Mouse (Mus musculus) forebrain, postnatal 0 days (tissue): ENCODE measurements around the gene Kcnb1. TPM values are rescaled to one million over a fixed set of nuclear protein-coding genes. Genes with fewer than 3 reads are reported as not detected.
A peak's percentile ranks its signal among the peaks of the same experiment; 100 is the strongest.

Source experiments
- ATAC-seq: fragments of 200-750 bp; cut with Nextera tagmentation; 2 replicates; pipeline ENCODE4 v1.8.0; 2017; ENCODE audit warnings: mild to moderate bottlenecking, moderate library complexity
- DNase-seq: peaks from one replicate; pipeline ENCODE4 v3.0.0-alpha.2; 2015
- H3K27ac ChIP-seq: fragments of 300-500 bp; sonication (generic); 2 replicates; pipeline ENCODE4 v1.5.1; 2014; ENCODE audit warnings: low read depth, mild to moderate bottlenecking, antibody characterized with exemption, low read length, moderate library complexity, mixed read lengths
- H3K27me3 ChIP-seq: fragments of 300-500 bp; sonication (generic); 2 replicates; pipeline ENCODE4 v1.6.1; 2014; ENCODE audit warnings: mild to moderate bottlenecking, low read length, mixed read lengths; ENCODE audit not compliant: insufficient read depth
- H3K36me3 ChIP-seq: fragments of 300-500 bp; sonication (generic); 2 replicates; pipeline ENCODE4 v1.6.1; 2014; ENCODE audit warnings: mild to moderate bottlenecking, moderate library complexity; ENCODE audit not compliant: insufficient read depth
- H3K4me1 ChIP-seq: fragments of 300-500 bp; sonication (generic); 2 replicates; pipeline ENCODE4 v1.6.1; 2014; ENCODE audit warnings: antibody characterized with exemption; ENCODE audit not compliant: insufficient read depth
- H3K4me2 ChIP-seq: fragments of 300-500 bp; sonication (generic); 2 replicates; pipeline ENCODE4 v1.6.1; 2014; ENCODE audit warnings: low read depth, mild to moderate bottlenecking, moderate library complexity
- H3K4me3 ChIP-seq: fragments of 300-500 bp; sonication (generic); 2 replicates; pipeline ENCODE4 v1.5.1; 2014; ENCODE audit warnings: low read depth, low read length, mixed read lengths
- H3K9ac ChIP-seq: fragments of 300-500 bp; sonication (generic); 2 replicates; pipeline ENCODE4 v1.6.1; 2014; ENCODE audit warnings: mild to moderate bottlenecking
- H3K9me3 ChIP-seq: fragments of 300-500 bp; sonication (generic); 2 replicates; pipeline ENCODE4 v1.6.1; 2016; ENCODE audit warnings: low read length
- CTCF ChIP-seq: sonication (generic); IDR thresholded peaks from 2 replicates; pipeline ENCODE4 v1.5.1; 2016; ENCODE audit warnings: antibody characterized with exemption, control low read depth, low read depth
- WGBS: fragments of 180-500 bp; shearing (Covaris S2); extraction: QIAGEN DNeasy Blood & Tissue Kit; methylation state at CpG from one replicate; pipeline ENCODE4 v1.1.7; 2014; 5-methylcytosine and 5-hydroxymethylcytosine counted together
- polyA plus RNA-seq: library from polyadenylated mRNA; unstranded; fragments of >200 nt; fragmentation: Nextera tagmentation; extraction: Ambion mirVana; gene quantifications from 2 replicates; pipeline ENCODE4 v1.2.1, GENCODE M21; 2015
- total RNA-seq: library from RNA; depleted of rRNA; stranded (reverse); fragments of >200 nt; gene quantifications from 2 replicates; pipeline ENCODE4 v1.2.3, GENCODE M21; 2014

The Kcnb1 gene
- total and polyA plus RNA-seq, 2 experiments from 2014 or later: 4.1 to 21.8 TPM

- Histone ChIP-seq H3K27me3 (no peaks in the 10 kb centered on the region), H3K9ac (no peak overlapping the region), H3K36me3 (no peaks in the 10 kb centered on the region), H3K4me3 (no peak overlapping the region), H3K4me1 (0 out of 2 replicates have a peak, but pooled peaks cover 5% of the 10 kb centered on the region), H3K9me3 (no peaks in the 10 kb centered on the region), H3K27ac (no peak overlapping the region), H3K4me2 (no peak overlapping the region)
- ATAC-seq: 0 out of 2 replicates have a peak, but pooled peaks have one; percentile 16
- DNase-seq: no peak
- WGBS: 55% methylated on average over 11 of the region's 11 CpGs
- no peak for TF ChIP-seq CTCF
Measured at GRCm38 (mm10) chr2:167167515-167168212, 22.3 kb downstream of the Kcnb1 start.

- 95% methylated on average over 9 of the region's 9 CpGs for WGBS
- no peak for ATAC-seq
Measured at GRCm38 (mm10) chr2:167163600-167163999, 26.4 kb downstream of the Kcnb1 start.

GRCm38 (mm10) chr2:167163134-167163533, 26.8 kb downstream of the Kcnb1 start:
- DNase-seq (no peak), ATAC-seq (no peak)
- Histone ChIP-seq H3K27ac (no peak overlapping the region), H3K4me2 (no peak overlapping the region), H3K4me1 (0 out of 2 replicates have a peak, but pooled peaks cover 5% of the 10 kb centered on the region), H3K4me3 (no peak overlapping the region), H3K36me3 (no peaks in the 10 kb centered on the region), H3K27me3 (no peaks in the 10 kb centered on the region), H3K9ac (no peak overlapping the region), H3K9me3 (no peaks in the 10 kb centered on the region)
- WGBS: 94% methylated on average over 10 of the region's 10 CpGs
- TF ChIP-seq CTCF: no peak

More at GRCm38 (mm10) chr2:167163600-167163999, 26.4 kb downstream of the Kcnb1 start:
- Histone ChIP-seq H3K36me3 (no peaks in the 10 kb centered on the region), H3K9ac (no peak overlapping the region), H3K9me3 (no peaks in the 10 kb centered on the region), H3K27ac (no peak overlapping the region), H3K4me1 (0 out of 2 replicates have a peak, but pooled peaks cover 5% of the 10 kb centered on the region), H3K4me3 (no peak overlapping the region), H3K27me3 (no peaks in the 10 kb centered on the region), H3K4me2 (no peak overlapping the region)
- no peak for TF ChIP-seq CTCF
- no peak for DNase-seq

- H3K9me3 ChIP-seq: no peaks in the 10 kb centered on the region
- H3K4me3 ChIP-seq: no peak overlapping the region
- H3K27ac ChIP-seq: no peak overlapping the region
- H3K36me3 ChIP-seq: no peaks in the 10 kb centered on the region
- peak; percentile 41 for DNase-seq
- H3K9ac ChIP-seq: no peak overlapping the region
- 50% methylated on average over 10 of the region's 10 CpGs for WGBS
- ATAC-seq: peak; percentile 8; the same call in 1 of the 2 replicates
- TF ChIP-seq CTCF: no peak
- H3K27me3 ChIP-seq: no peaks in the 10 kb centered on the region
- H3K4me2 ChIP-seq: no peak overlapping the region
- 0 out of 2 replicates have a peak, but pooled peaks cover under 1% of the 10 kb centered on the region for H3K4me1 ChIP-seq
Measured at GRCm38 (mm10) chr2:167162516-167163021, 27.4 kb downstream of the Kcnb1 start.

- Histone ChIP-seq H3K4me3 (no peak overlapping the region), H3K4me1 (no peaks in the 10 kb centered on the region), H3K4me2 (no peak overlapping the region), H3K9ac (no peak overlapping the region), H3K9me3 (no peaks in the 10 kb centered on the region), H3K27me3 (no peaks in the 10 kb centered on the region), H3K36me3 (no peaks in the 10 kb centered on the region), H3K27ac (no peak overlapping the region)
- DNase-seq (no peak), ATAC-seq (no peak)
- no peak for TF ChIP-seq CTCF
- 98% methylated on average over 4 of the region's 4 CpGs for WGBS
Measured at GRCm38 (mm10) chr2:167159721-167160120, 30.2 kb downstream of the Kcnb1 start.

- ATAC-seq: peak; percentile 62
- Histone ChIP-seq H3K27ac (no peak overlapping the region), H3K4me1 (no peaks in the 10 kb centered on the region), H3K9ac (no peak overlapping the region), H3K4me3 (no peak overlapping the region), H3K27me3 (no peaks in the 10 kb centered on the region), H3K36me3 (no peaks in the 10 kb centered on the region), H3K9me3 (no peaks in the 10 kb centered on the region), H3K4me2 (no peak overlapping the region)
- TF ChIP-seq CTCF: no peak
- DNase-seq: peak; percentile 19
- 20% methylated on average over 5 of the region's 5 CpGs for whole genome bisulfite sequencing
Measured at GRCm38 (mm10) chr2:167158780-167159179, 31.2 kb downstream of the Kcnb1 start.

- H3K4me2 ChIP-seq: no peak overlapping the region
Measured at GRCm38 (mm10) chr2:167156118-167156715, 33.7 kb downstream of the Kcnb1 start.

More at GRCm38 (mm10) chr2:167156118-167156715, 33.7 kb downstream of the Kcnb1 start:
- Histone ChIP-seq H3K4me3 (no peak overlapping the region), H3K9me3 (no peaks in the 10 kb centered on the region), H3K4me1 (no peaks in the 10 kb centered on the region), H3K27me3 (no peaks in the 10 kb centered on the region), H3K36me3 (no peaks in the 10 kb centered on the region), H3K27ac (no peak overlapping the region), H3K9ac (no peak overlapping the region)
- ATAC-seq: no peak
- no peak for TF ChIP-seq CTCF
- DNase-seq: no peak
- 48% methylated on average over 9 of the region's 9 CpGs for WGBS
